Comparison of ENCODE assay signal across 15 mouse cellular contexts in genomic region chr19:18582887-18583286, GRCm38 (mm10). TPM values are rescaled to one million over a fixed set of nuclear protein-coding genes. Genes with fewer than 3 reads are reported as not detected.
DNase-seq lines count a peak whose midpoint lies in the region; ATAC-seq lines count a peak whose summit lies in the region.
"Had no signal": no experiment of that assay in that cellular context is flagged by ENCODE, and none has a peak within 500 bp of the region (broad histone marks: within the 10 kb centered on the region; RNA-seq: fewer than 3 reads in every experiment).

No protein-coding gene starts in this region.

- peak; percentile 73 for ATAC-seq in granulocyte monocyte progenitor cell, adult 5-6 weeks (replicated peaks; ENCODE audit: poor library complexity, severe bottlenecking)
- ATAC-seq in megakaryocyte progenitor cell, adult 5-6 weeks (replicated peaks; ENCODE audit: poor library complexity) = peak; percentile 71
- no peak for ATAC-seq in erythroblast, adult 5-6 weeks (replicated peaks; ENCODE audit: low FRiP score, poor library complexity, severe bottlenecking)
- ATAC-seq: CD4-positive, CD25-positive, alpha-beta regulatory T cell, adult 4 months; forebrain, embryonic 15.5 days; inflammation-experienced regulatory T-cells, adult 6 months had no signal

- peak; percentile 16 for DNase-seq in testis, postnatal 10 days (ENCODE audit: low spot score)
- no peak for DNase-seq in testis, postnatal 14 days (ENCODE audit: low spot score)
- DNase-seq in adipocyte (ENCODE audit: low spot score) = no peak
- DNase-seq in left cerebral cortex, adult 11 months (ENCODE audit: low spot score) = no peak
- DNase-seq: adrenal gland, postnatal 14 days; B cell, adult 2 months; cerebellum, adult 18-20 months; embryo, embryonic 11 days; heart, adult 2 months had no signal

RNA-seq across cellular contexts. Expression of gene Ostf1, which starts 48.7 kb away (rescaled TPM):
- total RNA-seq in granulocyte monocyte progenitor cell, adult 5-6 weeks (2014; fragmentation: Nextera tagmentation) = 139 and 152 TPM in 2 replicates
- total RNA-seq in granulocyte monocyte progenitor cell, adult 5-6 weeks (2017) = 208 and 230 TPM in 2 replicates
- total RNA-seq in megakaryocyte progenitor cell, adult 5-6 weeks (2015) = 159 and 171 TPM in 2 replicates
- total RNA-seq in megakaryocyte progenitor cell, adult 5-6 weeks (2017) = 183 and 192 TPM in 2 replicates
- 49.9 and 65.9 TPM in 2 replicates for total RNA-seq in erythroblast, adult 5-6 weeks (2015; ENCODE audit: low replicate concordance)
- total RNA-seq in erythroblast, adult 5-6 weeks (2017; ENCODE audit: low replicate concordance) = 59.0 and 70.4 TPM in 2 replicates

RNA-seq across cellular contexts. Expression of gene Nmrk1, which starts 48.9 kb away (rescaled TPM):
- total RNA-seq in granulocyte monocyte progenitor cell, adult 5-6 weeks (2014; fragmentation: Nextera tagmentation) = 6.6 and 14.9 TPM in 2 replicates
- total RNA-seq in granulocyte monocyte progenitor cell, adult 5-6 weeks (2017) = 2.0 and 15.9 TPM in 2 replicates
- 10.1 TPM in 2 replicates for total RNA-seq in megakaryocyte progenitor cell, adult 5-6 weeks (2015)
- 4.6 and 4.9 TPM in 2 replicates for total RNA-seq in megakaryocyte progenitor cell, adult 5-6 weeks (2017)
- total RNA-seq in erythroblast, adult 5-6 weeks (2015; ENCODE audit: low replicate concordance) = 0.63 and 1.7 TPM in 2 replicates
- total RNA-seq in erythroblast, adult 5-6 weeks (2017; ENCODE audit: low replicate concordance) = 1.1 and 1.8 TPM in 2 replicates
